Mouse (Mus musculus) liver, postnatal 0 days (tissue): ENCODE data around the gene Mecom.

Source experiments
- CTCF ChIP-seq: sonication (generic); IDR thresholded peaks from 2 replicates; pipeline ENCODE4 v1.5.1; 2016; ENCODE audit warnings: antibody characterized with exemption, low read depth
- EP300 ChIP-seq: IDR thresholded peaks from 2 replicates; pipeline ENCODE4 v1.6.1; 2016; ENCODE audit warnings: antibody characterized with exemption, low read depth, mild to moderate bottlenecking

GRCm38 (mm10) chr3:30212802-30213201, 335.0 kb downstream of the Mecom start:
- TF ChIP-seq CTCF (no peak), EP300 (no peak)
